Comparison of ENCODE assay signal across 7 mouse cellular contexts in the genomic region with DNA sequence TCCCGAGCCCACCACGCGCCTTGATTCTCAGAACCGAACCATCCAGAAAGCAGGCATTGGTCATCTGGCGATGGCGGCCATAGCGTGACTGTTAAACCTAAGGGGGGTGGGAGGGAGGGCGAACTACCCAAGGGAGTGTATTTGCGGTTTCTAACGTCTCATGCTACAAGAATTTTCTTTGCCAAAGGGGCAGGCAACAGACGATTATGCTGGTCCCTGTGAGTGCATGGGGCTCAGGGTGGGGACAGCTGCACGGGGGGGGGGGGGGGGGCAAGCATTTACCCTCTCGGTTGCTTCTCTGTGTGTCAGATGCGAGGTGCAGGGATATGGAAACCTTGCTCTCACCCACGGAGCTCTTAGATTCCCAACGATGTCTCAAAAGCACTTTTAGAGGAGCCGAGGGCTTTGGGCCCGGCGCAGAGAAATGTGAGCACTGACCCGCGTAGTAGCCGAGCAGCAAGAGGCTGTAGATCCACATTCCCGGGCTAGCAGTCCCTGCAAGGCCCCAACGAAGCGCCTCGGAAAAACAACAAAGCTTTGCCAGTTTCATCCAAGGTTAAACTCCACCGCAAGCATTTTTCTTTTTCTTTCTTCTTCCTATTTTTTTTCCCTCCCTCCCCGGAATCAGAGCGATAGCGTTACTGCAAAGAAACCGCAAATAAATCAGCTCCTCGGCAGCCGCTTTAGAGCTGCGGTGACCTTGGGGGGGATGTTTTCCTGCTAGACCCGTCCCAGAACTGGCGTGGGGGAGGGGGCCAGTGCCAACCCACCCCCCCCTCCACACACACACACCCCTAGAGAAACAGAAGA. TPM values are rescaled to one million over a fixed set of nuclear protein-coding genes. Genes with fewer than 3 reads are reported as not detected.
DNase-seq lines count a peak whose midpoint lies in the region; ATAC-seq lines count a peak whose summit lies in the region.

No protein-coding gene starts in this region.

- peak overlapping the region; percentile 62 for H3K4me3 ChIP-seq in forebrain, embryonic 14.5 days (ENCODE audit: low read depth, low read length)
- H3K4me3 ChIP-seq in hindbrain, embryonic 12.5 days: peak overlapping the region; percentile 85
- peak overlapping the region; percentile 100 for H3K4me3 ChIP-seq in limb, embryonic 12.5 days (replicated peaks)
- peak overlapping the region; percentile 98 for H3K4me3 ChIP-seq in midbrain, embryonic 14.5 days (replicated peaks; ENCODE audit: low read depth, low read length)

- no peaks in the 10 kb centered on the region for H3K27me3 ChIP-seq in forebrain, embryonic 14.5 days (replicated peaks; ENCODE audit: control insufficient read depth, insufficient read depth, low read length)
- H3K27me3 ChIP-seq in hindbrain, embryonic 12.5 days: no peaks in the 10 kb centered on the region
- H3K27me3 ChIP-seq in limb, embryonic 12.5 days: no peaks in the 10 kb centered on the region
- H3K27me3 ChIP-seq in midbrain, embryonic 14.5 days (ENCODE audit: control insufficient read depth, insufficient read depth, low read length): no peaks in the 10 kb centered on the region

- DNase-seq in MN1 (ENCODE audit: low spot score): peak; percentile 75
- DNase-seq in brain, adult 2 months (ENCODE audit: low read depth, low spot score): peak; percentile 70
- peak; percentile 68 for DNase-seq in forebrain, embryonic 14.5 days (ENCODE audit: low spot score)
- peak; percentile 75 for DNase-seq in midbrain, embryonic 14.5 days
- peak; percentile 55 for DNase-seq in urinary bladder, adult 2 months (ENCODE audit: low spot score)

- H3K27ac ChIP-seq in forebrain, embryonic 14.5 days (ENCODE audit: low read depth, low read length): peak overlapping the region; percentile 100
- H3K27ac ChIP-seq in hindbrain, embryonic 12.5 days: peak overlapping the region; percentile 100
- peak overlapping the region; percentile 100 for H3K27ac ChIP-seq in limb, embryonic 12.5 days
- H3K27ac ChIP-seq in midbrain, embryonic 14.5 days (replicated peaks; ENCODE audit: low read depth, low read length): peak overlapping the region; percentile 99

- H3K4me1 ChIP-seq in forebrain, embryonic 14.5 days (ENCODE audit: control insufficient read depth, insufficient read depth, low read length): peaks cover 20% of the 10 kb centered on the region
- H3K4me1 ChIP-seq in hindbrain, embryonic 12.5 days: peaks cover 38% of the 10 kb centered on the region
- peaks cover 28% of the 10 kb centered on the region for H3K4me1 ChIP-seq in limb, embryonic 12.5 days (replicated peaks)
- peaks cover 30% of the 10 kb centered on the region for H3K4me1 ChIP-seq in midbrain, embryonic 14.5 days (ENCODE audit: control insufficient read depth, insufficient read depth, low read length)

- H3K4me2 ChIP-seq in forebrain, embryonic 14.5 days (ENCODE audit: low read length): peak overlapping the region; percentile 96
- peak overlapping the region; percentile 88 for H3K4me2 ChIP-seq in hindbrain, embryonic 12.5 days (replicated peaks)
- H3K4me2 ChIP-seq in limb, embryonic 12.5 days: peak overlapping the region; percentile 86
- H3K4me2 ChIP-seq in midbrain, embryonic 14.5 days (ENCODE audit: low read length): peak overlapping the region; percentile 100

- H3K9ac ChIP-seq in forebrain, embryonic 14.5 days (ENCODE audit: low read length): peak overlapping the region; percentile 99
- peak overlapping the region; percentile 99 for H3K9ac ChIP-seq in hindbrain, embryonic 12.5 days
- H3K9ac ChIP-seq in limb, embryonic 12.5 days (replicated peaks): peak overlapping the region; percentile 99
- peak overlapping the region; percentile 95 for H3K9ac ChIP-seq in midbrain, embryonic 14.5 days (replicated peaks; ENCODE audit: low read length)

- no peaks in the 10 kb centered on the region for H3K9me3 ChIP-seq in forebrain, embryonic 14.5 days (replicated peaks; ENCODE audit: control insufficient read depth, low read length)
- no peaks in the 10 kb centered on the region for H3K9me3 ChIP-seq in hindbrain, embryonic 12.5 days (replicated peaks)
- H3K9me3 ChIP-seq in limb, embryonic 12.5 days: no peaks in the 10 kb centered on the region
- H3K9me3 ChIP-seq in midbrain, embryonic 14.5 days (ENCODE audit: control insufficient read depth, low read length): no peaks in the 10 kb centered on the region

- H3K36me3 ChIP-seq in forebrain, embryonic 14.5 days (ENCODE audit: control insufficient read depth, insufficient read depth, low read length): no peaks in the 10 kb centered on the region
- H3K36me3 ChIP-seq in hindbrain, embryonic 12.5 days: no peaks in the 10 kb centered on the region
- no peaks in the 10 kb centered on the region for H3K36me3 ChIP-seq in limb, embryonic 12.5 days
- no peaks in the 10 kb centered on the region for H3K36me3 ChIP-seq in midbrain, embryonic 14.5 days (ENCODE audit: control insufficient read depth, insufficient read depth, low read length)

- no peak for ATAC-seq in forebrain, embryonic 14.5 days
- ATAC-seq in hindbrain, embryonic 12.5 days (ENCODE audit: low FRiP score): no peak
- ATAC-seq in limb, embryonic 12.5 days (ENCODE audit: insufficient number of reproducible peaks, insufficient read depth, low FRiP score, low TSS enrichment, low read depth): no peak
- no peak for ATAC-seq in midbrain, embryonic 14.5 days (ENCODE audit: low FRiP score, low TSS enrichment)

- under 1% methylated on average over 36 of the region's 36 CpGs for WGBS in forebrain, embryonic 14.5 days
- WGBS in hindbrain, embryonic 12.5 days: under 1% methylated on average over 36 of the region's 36 CpGs
- under 1% methylated on average over 36 of the region's 36 CpGs for WGBS in limb, embryonic 12.5 days
- WGBS in midbrain, embryonic 14.5 days: under 1% methylated on average over 35 of the region's 36 CpGs

RNA-seq across cellular contexts. Expression of a gene that starts 5.0 kb away (rescaled TPM):
- 27.5 and 36.6 TPM in 2 replicates for polyA plus RNA-seq in forebrain, embryonic 14.5 days (2014; fragmentation: Nextera tagmentation; extraction: Ambion mirVana)
- polyA plus RNA-seq in hindbrain, embryonic 12.5 days (2016; fragmentation: Nextera tagmentation; extraction: Ambion mirVana): 72.8 and 73.7 TPM in 2 replicates
- polyA plus RNA-seq in limb, embryonic 12.5 days (2016; fragmentation: Nextera tagmentation; extraction: Ambion mirVana): 60.9 and 61.2 TPM in 2 replicates
- polyA plus RNA-seq in midbrain, embryonic 14.5 days (2014; fragmentation: Nextera tagmentation; extraction: Ambion mirVana): 37.7 and 47.4 TPM in 2 replicates
- 21.4 and 49.1 TPM in 2 replicates for polyA plus RNA-seq in urinary bladder, adult 2 months (2012; rRNA removed)
